Mouse (Mus musculus) kidney, postnatal 25 days (tissue): ENCODE measurements at regions not wholly inside any gene's neighbourhood (a gene's known extent, or its start where the extent isn't known, plus 50 kb on each side); places are given as distances from the start of the nearest gene placed in this dataset.

Source experiments
- DNase-seq, 2 experiments: peaks; one replicate each; pipeline ENCODE4 v3.0.0; 2021; ENCODE audit warnings: mixed read lengths in 2 of 2

DNA sequence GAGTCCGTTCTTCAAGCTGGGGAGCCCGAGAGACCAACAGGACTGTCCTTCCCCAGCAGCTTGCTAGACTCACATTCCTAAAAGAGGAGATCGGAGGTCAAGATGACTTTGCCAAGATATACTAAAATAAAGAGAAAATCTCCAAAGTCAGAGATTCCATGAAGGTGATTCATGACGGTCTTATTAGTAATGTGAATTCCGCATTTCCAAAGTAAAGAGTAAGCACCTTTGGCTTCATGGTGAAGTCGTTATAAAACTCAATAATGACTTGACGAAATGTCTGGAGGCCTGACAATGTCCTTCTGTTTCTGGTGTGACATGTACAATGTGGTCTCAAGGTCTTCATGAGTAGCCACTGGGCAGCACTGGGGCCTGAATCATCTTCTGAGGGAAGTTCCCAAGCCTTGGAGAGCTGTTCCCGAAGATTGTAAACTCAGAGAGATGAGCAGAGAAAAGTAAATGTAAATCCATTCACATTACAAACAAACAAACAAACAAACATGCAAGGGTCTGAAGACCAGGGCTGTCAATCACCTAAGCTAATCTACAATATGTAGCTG, 157.7 kb downstream of the Cog6 start:
- no peak for DNase-seq

GRCm38 (mm10) chr3:52858259-52858658, 158.8 kb downstream of the Cog6 start:
- no peak for DNase-seq

- DNase-seq: no peak
These were observed 160.0 kb downstream of the Cog6 start for GRCm38 (mm10) chr3:52857076-52857475.

DNA sequence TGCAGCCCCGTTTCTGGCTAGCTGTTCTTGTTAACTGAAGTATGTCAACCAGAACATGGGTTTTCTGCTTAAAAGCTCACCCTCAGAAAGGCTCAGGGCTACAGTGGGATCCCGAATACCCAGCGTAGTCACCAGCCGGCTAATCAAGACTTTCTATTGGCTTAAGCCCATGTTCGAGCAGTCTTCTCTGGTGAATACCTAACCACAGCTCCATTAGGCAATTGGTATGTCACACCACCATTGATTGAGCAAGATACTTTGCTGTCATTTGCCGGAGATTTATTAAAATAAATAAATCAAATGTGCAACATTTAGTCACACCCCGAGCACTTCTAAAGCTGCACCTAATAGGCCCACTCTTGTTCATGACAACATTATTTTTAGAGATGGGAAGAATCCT, 162.5 kb downstream of the Cog6 start:
- DNase-seq: no peak

GRCm38 (mm10) chr3:52853126-52853525, 163.9 kb downstream of the Cog6 start:
- DNase-seq: no peak

- DNase-seq: no peak
These were observed 171.9 kb downstream of the Cog6 start for GRCm38 (mm10) chr3:52845166-52845565.

GRCm38 (mm10) chr3:52843998-52844397, 173.0 kb downstream of the Cog6 start:
- DNase-seq: peak; percentile 87 to 97

DNA sequence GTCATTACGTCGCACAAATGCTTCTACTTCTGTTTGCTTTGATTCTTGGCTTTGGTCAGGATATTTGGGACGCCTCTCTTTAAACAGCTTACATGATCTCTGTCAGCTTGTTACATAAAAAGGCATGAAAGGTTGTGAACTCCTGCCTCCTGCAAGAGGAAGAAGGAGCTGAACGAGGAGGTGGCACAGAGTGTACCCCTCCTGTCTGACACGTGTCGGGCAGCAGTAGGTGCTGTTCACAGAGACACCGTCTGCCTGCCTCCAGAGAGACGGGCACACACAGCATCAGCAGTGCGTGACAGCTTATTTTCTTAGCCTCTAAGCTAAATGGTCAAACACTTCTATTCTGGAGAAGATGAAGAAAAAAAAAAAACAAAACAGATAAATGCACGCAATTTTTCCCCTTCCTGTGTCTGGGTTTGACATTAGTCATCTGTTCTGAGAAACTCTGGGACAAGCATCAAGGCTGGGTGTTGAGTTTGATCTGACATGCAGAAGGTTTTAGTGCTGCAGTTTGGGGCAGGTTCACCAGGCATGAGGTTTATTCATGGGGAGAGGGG, 174.1 kb downstream of the Cog6 start:
- DNase-seq: no peak

DNA sequence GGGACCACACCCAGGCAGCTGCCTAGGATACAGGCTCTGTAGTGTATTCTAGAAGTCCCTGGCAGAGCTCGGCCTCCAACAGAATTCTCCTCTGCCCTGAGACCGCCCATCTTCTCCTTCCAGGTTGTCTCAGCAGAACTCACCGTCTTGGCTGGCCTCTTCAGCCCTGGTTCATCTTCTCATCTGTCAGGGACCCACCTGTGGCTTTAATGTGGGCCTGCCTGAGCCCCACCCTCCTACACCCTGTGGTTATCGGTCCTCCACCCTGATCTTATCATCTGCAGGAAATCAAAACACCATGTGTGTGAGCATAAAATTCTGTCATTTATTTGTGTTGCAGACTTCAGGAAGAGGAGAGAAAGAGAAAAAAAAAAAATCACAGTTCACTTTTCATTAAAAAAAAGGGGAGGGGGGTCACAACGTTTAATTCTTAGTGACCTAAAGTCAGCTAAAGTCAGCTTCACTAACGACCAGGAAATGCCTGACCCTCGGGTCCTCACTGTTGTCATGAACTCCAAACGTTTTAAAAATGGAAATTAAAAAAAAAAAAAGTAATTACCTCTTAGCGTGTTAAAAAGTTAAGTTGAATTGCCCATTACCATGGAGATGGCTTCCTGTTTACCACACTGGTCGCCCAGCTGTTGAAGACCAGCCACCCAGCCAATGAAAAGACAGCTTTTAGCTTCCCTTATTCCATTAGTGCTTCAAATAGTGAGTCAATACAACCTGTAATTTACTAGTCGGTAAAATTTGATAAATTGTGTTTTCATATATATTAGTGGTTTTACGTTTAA, 176.7 kb downstream of the Cog6 start:
- DNase-seq: peak; percentile 31 to 50

GRCm38 (mm10) chr3:52838020-52838419, 179.0 kb downstream of the Cog6 start:
- no peak for DNase-seq

- DNase-seq: no peak
These were observed 179.5 kb downstream of the Cog6 start for GRCm38 (mm10) chr3:52837527-52837926.

DNA sequence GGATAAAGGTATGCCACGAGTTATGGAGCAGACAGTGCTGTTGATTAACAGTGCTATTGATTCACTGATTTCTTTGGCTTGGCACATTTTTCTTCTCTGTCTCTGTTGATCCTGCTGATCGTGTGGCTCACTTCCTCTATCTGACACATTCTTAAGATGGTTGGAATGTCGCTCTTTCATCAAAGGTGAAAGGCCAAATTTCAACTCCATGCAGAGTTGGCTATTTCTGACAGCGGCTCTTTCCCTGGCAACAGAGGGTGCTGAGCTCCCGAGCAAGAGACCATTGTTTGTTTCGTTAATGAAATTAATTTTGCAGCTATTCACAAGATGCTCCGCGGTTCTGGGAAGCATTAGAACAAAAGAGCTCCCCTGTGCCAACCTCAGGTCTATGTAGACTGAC, 180.3 kb downstream of the Cog6 start:
- DNase-seq: no peak

DNA sequence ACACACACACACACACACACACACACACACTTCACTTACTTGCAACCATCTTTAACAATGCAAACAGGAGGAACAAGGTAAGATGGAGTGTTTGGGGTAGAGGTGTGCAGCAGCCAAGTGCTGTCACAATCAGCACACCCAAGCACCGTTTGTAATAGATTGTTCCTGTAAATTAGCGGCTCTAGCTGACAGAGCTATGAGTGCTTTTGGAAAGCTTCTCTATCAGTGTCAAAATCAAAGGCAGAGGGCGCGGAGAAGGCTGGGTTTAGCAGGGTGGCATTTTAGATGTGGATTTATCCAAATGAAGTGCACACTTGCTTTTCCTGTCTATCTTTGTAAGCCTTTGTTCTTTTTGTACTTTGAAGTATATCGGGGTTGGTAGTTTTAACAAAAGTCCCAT, 184.6 kb downstream of the Cog6 start:
- no peak for DNase-seq

DNA sequence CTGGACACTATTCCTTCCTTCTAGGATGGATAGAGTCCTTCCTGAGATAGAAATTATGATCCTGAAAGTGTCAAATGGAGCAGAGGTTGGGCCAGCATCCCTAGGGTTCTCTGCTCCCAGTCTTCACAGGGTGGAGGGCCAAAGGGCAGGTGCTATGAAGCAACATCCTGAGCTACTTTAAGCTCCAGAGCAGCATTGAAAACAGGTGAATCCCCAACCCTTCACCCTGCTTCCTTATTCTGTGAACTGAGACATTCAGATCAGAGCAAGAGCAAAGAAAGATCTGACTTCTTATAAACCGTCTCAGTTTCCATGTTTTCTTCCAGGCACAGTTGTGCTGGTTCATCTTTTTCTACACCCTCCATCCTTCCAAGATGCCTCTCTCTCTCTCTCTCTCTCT, 185.1 kb downstream of the Cog6 start:
- DNase-seq: no peak

- DNase-seq: no peak
These were observed 186.9 kb downstream of the Cog6 start for GRCm38 (mm10) chr3:52830101-52830500.

DNA sequence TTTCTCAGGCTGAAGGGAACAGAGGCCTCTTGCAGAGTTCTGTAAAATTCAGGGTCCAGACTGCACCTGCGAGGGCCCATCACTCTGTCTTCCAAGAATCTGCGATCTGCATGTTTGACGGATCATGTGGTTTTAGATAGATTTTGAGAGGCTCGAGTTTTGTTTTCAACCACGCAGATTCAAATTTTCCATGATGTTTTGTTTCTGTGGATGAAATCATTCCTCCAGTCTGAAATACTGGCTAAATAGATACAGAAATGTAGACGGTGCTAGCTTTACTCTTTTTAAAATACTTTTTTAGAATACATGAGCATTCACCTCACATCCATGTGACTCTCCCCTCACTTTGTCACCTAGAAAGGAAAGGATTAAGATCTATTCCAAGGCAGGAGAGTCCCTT, 188.0 kb downstream of the Cog6 start:
- no peak for DNase-seq

GRCm38 (mm10) chr3:52828473-52828872, 188.6 kb downstream of the Cog6 start:
- no peak for DNase-seq

GRCm38 (mm10) chr3:52822848-52823247, 194.2 kb downstream of the Cog6 start:
- DNase-seq: no peak

DNA sequence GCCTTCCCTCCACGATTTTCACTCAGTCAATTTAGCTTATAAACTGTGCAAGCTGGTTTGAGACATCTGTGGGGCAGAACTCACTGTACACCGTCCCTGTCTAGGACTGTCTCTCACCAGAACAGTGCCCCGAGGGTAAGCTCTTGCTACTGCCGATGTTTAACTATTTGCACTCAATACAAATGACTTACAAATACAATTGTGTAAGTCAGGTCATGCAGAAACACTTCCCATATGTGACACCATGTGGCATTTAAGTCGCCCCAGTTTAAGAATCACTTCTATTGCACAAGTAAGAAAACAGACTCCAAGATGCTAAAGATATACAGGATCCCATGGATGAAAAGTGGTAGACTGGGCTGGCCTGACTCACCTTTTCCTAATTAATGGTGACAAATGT, 195.6 kb downstream of the Cog6 start:
- DNase-seq: no peak

GRCm38 (mm10) chr3:52818401-52818800, 198.6 kb downstream of the Cog6 start:
- no peak for DNase-seq

- no peak for DNase-seq
These were observed 199.6 kb downstream of the Cog6 start for GRCm38 (mm10) chr3:52817416-52817815.

GRCm38 (mm10) chr3:52815497-52815896, 201.5 kb downstream of the Cog6 start:
- DNase-seq: no peak

- no peak for DNase-seq
These were observed 214.7 kb downstream of the Cog6 start for GRCm38 (mm10) chr3:52802324-52802723.

GRCm38 (mm10) chr3:52801446-52801845, 215.6 kb downstream of the Cog6 start:
- DNase-seq: no peak
